13 mouse cellular contexts compared by ENCODE assay signal in the genomic region with DNA sequence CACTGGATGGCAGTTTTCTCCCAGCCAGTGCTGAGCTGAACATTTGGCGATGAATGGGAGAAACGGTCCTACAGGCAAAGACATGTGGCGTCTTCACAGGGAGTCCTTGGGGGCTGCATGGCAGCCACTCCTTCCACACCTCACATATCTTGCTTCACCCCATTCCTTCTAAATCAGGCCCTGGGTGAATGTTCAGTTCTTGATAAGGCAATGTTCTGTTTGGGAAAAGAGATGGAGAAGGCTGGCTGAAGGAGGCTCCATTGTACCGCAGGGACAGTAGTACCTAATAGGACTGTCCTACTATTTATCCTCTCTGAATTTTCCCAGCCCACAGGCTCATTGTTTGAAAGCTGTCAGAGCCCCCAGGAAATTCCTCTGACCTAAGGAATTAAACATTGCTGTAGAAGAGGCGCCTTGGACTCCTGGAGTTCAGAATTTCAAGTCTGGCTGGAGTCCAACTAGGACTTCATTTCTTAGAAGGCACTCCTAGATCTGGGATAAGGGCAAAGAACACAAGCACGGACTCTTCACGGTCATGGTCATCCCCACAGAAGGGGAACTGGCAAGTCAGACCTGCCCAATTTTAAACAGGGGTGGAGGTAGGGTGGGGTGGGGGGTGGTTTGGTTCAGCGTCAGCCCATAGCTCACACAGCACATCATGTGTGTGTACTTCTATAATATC. TPM values are rescaled to one million over a fixed set of nuclear protein-coding genes. Genes with fewer than 3 reads are reported as not detected.
A peak's percentile ranks its signal among the peaks of the same experiment; 100 is the strongest.
DNase-seq lines count a peak whose midpoint lies in the region; ATAC-seq lines count a peak whose summit lies in the region.
"Had no signal": no experiment of that assay in that cellular context is flagged by ENCODE, and none has a peak within 500 bp of the region (broad histone marks: within the 10 kb centered on the region; RNA-seq: fewer than 3 reads in every experiment).

No protein-coding gene starts in this region.

- peaks cover 15% of the 10 kb centered on the region for H3K4me1 ChIP-seq in heart, embryonic 15.5 days (replicated peaks)
- H3K4me1 ChIP-seq in intestine, embryonic 14.5 days (replicated peaks; ENCODE audit: control insufficient read depth, insufficient read depth, low read length), result peaks cover 7% of the 10 kb centered on the region
- H3K4me1 ChIP-seq in liver, embryonic 12.5 days, result peaks cover 51% of the 10 kb centered on the region
- H3K4me1 ChIP-seq: embryonic facial prominence, embryonic 12.5 days; limb, embryonic 12.5 days had no signal

- intact Hi-C loops in left cerebral cortex, postnatal 4 days (cut with DNase I), result no loop called here

- no peak overlapping the region for H3K4me3 ChIP-seq in heart, embryonic 15.5 days
- H3K4me3 ChIP-seq in intestine, embryonic 14.5 days (ENCODE audit: low read depth, low read length), result no peak overlapping the region
- H3K4me3 ChIP-seq in liver, embryonic 12.5 days, result no peak overlapping the region
- H3K4me3 ChIP-seq: embryonic facial prominence, embryonic 12.5 days; limb, embryonic 12.5 days had no signal

- peak overlapping the region; percentile 33; the same call in 1 of the 2 replicates for H3K27ac ChIP-seq in heart, embryonic 15.5 days
- 0 out of 2 replicates have a peak overlapping the region, but pooled peaks have one; percentile 18 for H3K27ac ChIP-seq in intestine, embryonic 14.5 days (ENCODE audit: low read depth)
- H3K27ac ChIP-seq in liver, embryonic 12.5 days, result peak overlapping the region; percentile 66
- H3K27ac ChIP-seq: embryonic facial prominence, embryonic 12.5 days; limb, embryonic 12.5 days had no signal

- WGBS in heart, embryonic 15.5 days, result 30% methylated on average over 8 of the region's 8 CpGs
- 34% methylated on average over 8 of the region's 8 CpGs for WGBS in intestine, embryonic 14.5 days
- WGBS in liver, embryonic 12.5 days (ENCODE audit: insufficient replicate concordance), result 31% methylated on average over 8 of the region's 8 CpGs

- no peak overlapping the region for H3K9ac ChIP-seq in heart, embryonic 15.5 days
- no peak overlapping the region for H3K9ac ChIP-seq in intestine, embryonic 14.5 days (ENCODE audit: low read length)
- peak overlapping the region; percentile 25 for H3K9ac ChIP-seq in liver, embryonic 12.5 days
- H3K9ac ChIP-seq: embryonic facial prominence, embryonic 12.5 days; limb, embryonic 12.5 days had no signal

- H3K4me2 ChIP-seq in heart, embryonic 15.5 days, result no peak overlapping the region
- no peak overlapping the region for H3K4me2 ChIP-seq in intestine, embryonic 14.5 days (ENCODE audit: low read length)
- H3K4me2 ChIP-seq in liver, embryonic 12.5 days, result peak overlapping the region; percentile 48
- H3K4me2 ChIP-seq: embryonic facial prominence, embryonic 12.5 days; limb, embryonic 12.5 days had no signal

- DNase-seq in heart, adult 18-20 months, result no peak
- peak; percentile 79 for DNase-seq in MEL-GATA-1-ER (ENCODE audit: extremely low read depth, low read depth)
- DNase-seq in intestine, embryonic 14.5 days (ENCODE audit: low spot score), result no peak
- DNase-seq in testis, postnatal 10 days (ENCODE audit: low spot score), result no peak
- no peak for DNase-seq in left cerebral cortex, postnatal 4 days
- DNase-seq in layer of hippocampus, adult 9-10 months (ENCODE audit: low spot score), result no peak
- DNase-seq: layer of hippocampus, adult 9-11 months; right cerebral cortex, postnatal 4 days had no signal

- no peaks in the 10 kb centered on the region for H3K27me3 ChIP-seq in heart, embryonic 15.5 days
- H3K27me3 ChIP-seq in intestine, embryonic 14.5 days (replicated peaks; ENCODE audit: control insufficient read depth, insufficient read depth, low read length), result no peaks in the 10 kb centered on the region
- H3K27me3 ChIP-seq in liver, embryonic 12.5 days (replicated peaks), result no peaks in the 10 kb centered on the region
- H3K27me3 ChIP-seq: embryonic facial prominence, embryonic 12.5 days; limb, embryonic 12.5 days had no signal

- no peaks in the 10 kb centered on the region for H3K9me3 ChIP-seq in heart, embryonic 15.5 days (replicated peaks)
- H3K9me3 ChIP-seq in intestine, embryonic 14.5 days (ENCODE audit: control insufficient read depth, low read length), result no peaks in the 10 kb centered on the region
- no peaks in the 10 kb centered on the region for H3K9me3 ChIP-seq in liver, embryonic 12.5 days (replicated peaks)
- H3K9me3 ChIP-seq: embryonic facial prominence, embryonic 12.5 days; limb, embryonic 12.5 days had no signal

- ATAC-seq in heart, embryonic 15.5 days (replicated peaks; ENCODE audit: insufficient number of reproducible peaks, insufficient read depth, low FRiP score, low read depth), result no peak
- no peak for ATAC-seq in intestine, embryonic 14.5 days (replicated peaks; ENCODE audit: low FRiP score, low TSS enrichment, low read depth)
- peak; percentile 30; the same call in 1 of the 2 replicates for ATAC-seq in liver, embryonic 12.5 days
- ATAC-seq: activated CD4-positive, CD25-positive, alpha-beta regulatory T cell, adult 4 months had no signal

- H3K36me3 ChIP-seq in heart, embryonic 15.5 days, result no peaks in the 10 kb centered on the region
- no peaks in the 10 kb centered on the region for H3K36me3 ChIP-seq in intestine, embryonic 14.5 days (ENCODE audit: control insufficient read depth, insufficient read depth, low read length)
- H3K36me3 ChIP-seq in liver, embryonic 12.5 days, result no peaks in the 10 kb centered on the region
- H3K36me3 ChIP-seq: embryonic facial prominence, embryonic 12.5 days; limb, embryonic 12.5 days had no signal

RNA-seq across cellular contexts. Expression of gene Pgam1, which starts 4.5 kb away (rescaled TPM):
- polyA plus RNA-seq in heart, embryonic 15.5 days (2015; fragmentation: Nextera tagmentation; extraction: Ambion mirVana), result 666 and 693 TPM in 2 replicates
- 100 to 1,000 TPM; 128 TPM for total RNA-seq in heart, adult 18-20 months (2021)
- 819 and 835 TPM in 2 replicates for polyA plus RNA-seq in intestine, embryonic 14.5 days (2014; fragmentation: Nextera tagmentation; extraction: Ambion mirVana)
- polyA plus RNA-seq in liver, embryonic 12.5 days (2016; fragmentation: Nextera tagmentation; extraction: Ambion mirVana), result 355 and 377 TPM in 2 replicates
- 100 to 1,000 TPM; 288 to 313 TPM for total RNA-seq in left cerebral cortex, postnatal 4 days (2021)

RNA-seq across cellular contexts. Expression of gene Rrp12, which starts 11.2 kb away (rescaled TPM):
- polyA plus RNA-seq in heart, embryonic 15.5 days (2015; fragmentation: Nextera tagmentation; extraction: Ambion mirVana), result 7.4 and 10.1 TPM in 2 replicates
- total RNA-seq in heart, adult 18-20 months (2021), result 10 to 100 TPM; 16.0 to 18.0 TPM
- polyA plus RNA-seq in intestine, embryonic 14.5 days (2014; fragmentation: Nextera tagmentation; extraction: Ambion mirVana), result 16.2 and 16.3 TPM in 2 replicates
- 25.0 and 26.7 TPM in 2 replicates for polyA plus RNA-seq in liver, embryonic 12.5 days (2016; fragmentation: Nextera tagmentation; extraction: Ambion mirVana)
- total RNA-seq in left cerebral cortex, postnatal 4 days (2021), result 10 to 100 TPM; 33.0 to 33.5 TPM

RNA-seq across cellular contexts. Expression of gene Exosc1, which starts 26.0 kb away (rescaled TPM):
- 39.3 and 46.9 TPM in 2 replicates for polyA plus RNA-seq in heart, embryonic 15.5 days (2015; fragmentation: Nextera tagmentation; extraction: Ambion mirVana)
- total RNA-seq in heart, adult 18-20 months (2021), result 10 to 100 TPM; 11.4 to 13.1 TPM
- polyA plus RNA-seq in intestine, embryonic 14.5 days (2014; fragmentation: Nextera tagmentation; extraction: Ambion mirVana), result 84.7 and 88.0 TPM in 2 replicates
- 72.7 and 75.0 TPM in 2 replicates for polyA plus RNA-seq in liver, embryonic 12.5 days (2016; fragmentation: Nextera tagmentation; extraction: Ambion mirVana)
- total RNA-seq in left cerebral cortex, postnatal 4 days (2021), result 10 to 100 TPM; 30.8 to 36.8 TPM

RNA-seq across cellular contexts. Expression of gene Zdhhc16, which starts 26.1 kb away (rescaled TPM):
- 46.5 and 62.7 TPM in 2 replicates for polyA plus RNA-seq in heart, embryonic 15.5 days (2015; fragmentation: Nextera tagmentation; extraction: Ambion mirVana)
- 10 to 100 TPM; 12.9 to 14.0 TPM for total RNA-seq in heart, adult 18-20 months (2021)
- 69.2 and 76.6 TPM in 2 replicates for polyA plus RNA-seq in intestine, embryonic 14.5 days (2014; fragmentation: Nextera tagmentation; extraction: Ambion mirVana)
- 47.3 and 48.1 TPM in 2 replicates for polyA plus RNA-seq in liver, embryonic 12.5 days (2016; fragmentation: Nextera tagmentation; extraction: Ambion mirVana)
- 10 to 100 TPM; 67.6 to 72.9 TPM for total RNA-seq in left cerebral cortex, postnatal 4 days (2021)

RNA-seq across cellular contexts. Expression of gene Frat2, which starts 59.3 kb away (rescaled TPM):
- polyA plus RNA-seq in heart, embryonic 15.5 days (2015; fragmentation: Nextera tagmentation; extraction: Ambion mirVana), result 2.2 and 3.5 TPM in 2 replicates
- total RNA-seq in heart, adult 18-20 months (2021), result 1 to 10 TPM; 2.5 to 3.3 TPM
- polyA plus RNA-seq in intestine, embryonic 14.5 days (2014; fragmentation: Nextera tagmentation; extraction: Ambion mirVana), result 6.4 and 6.5 TPM in 2 replicates
- polyA plus RNA-seq in liver, embryonic 12.5 days (2016; fragmentation: Nextera tagmentation; extraction: Ambion mirVana), result 12.0 and 14.0 TPM in 2 replicates
- total RNA-seq in left cerebral cortex, postnatal 4 days (2021), result 10 to 100 TPM; 13.3 to 14.1 TPM
